Mouse (Mus musculus) layer of hippocampus, postnatal 25 days (tissue): Measurements from ENCODE around the gene Csrp2. TPM values are rescaled to one million over a fixed set of nuclear protein-coding genes. Genes with fewer than 3 reads are reported as not detected.

Experiments
- DNase-seq, 2 experiments: peaks; one replicate each; pipeline ENCODE4 v3.0.0; 2022; ENCODE audit warnings: mixed read lengths in 2 of 2, low spot score in 1 of 2; ENCODE audit errors: extremely low spot score in 1 of 2
- total RNA-seq, 2 experiments: library from RNA; stranded (reverse); gene quantifications; 2 replicates each; pipeline ENCODE4 v1.2.3; 2021

Gene Csrp2
- total RNA-seq, 2 experiments from 2014 or later = 27.3 to 29.7 TPM

DNA sequence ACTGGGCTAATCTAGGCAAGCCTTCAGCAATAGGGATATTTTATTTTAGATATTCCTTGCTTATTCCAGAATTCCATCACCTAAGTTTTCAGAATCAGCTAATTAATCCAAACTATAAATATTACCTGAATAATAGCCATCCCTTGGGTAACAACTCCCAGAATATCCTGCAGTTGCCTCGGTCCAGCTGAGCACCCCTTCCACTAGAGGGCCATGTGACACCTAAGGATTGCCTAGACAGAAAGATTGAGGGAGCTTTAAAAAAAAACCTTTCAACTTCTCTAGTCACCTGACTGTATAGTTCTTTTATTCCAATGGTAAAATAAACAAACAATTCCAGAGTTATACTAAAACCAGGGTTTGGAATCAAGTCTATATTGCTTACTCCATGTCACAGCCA lies 42.6 kb downstream of the Csrp2 start:
- DNase-seq = no peak

DNA sequence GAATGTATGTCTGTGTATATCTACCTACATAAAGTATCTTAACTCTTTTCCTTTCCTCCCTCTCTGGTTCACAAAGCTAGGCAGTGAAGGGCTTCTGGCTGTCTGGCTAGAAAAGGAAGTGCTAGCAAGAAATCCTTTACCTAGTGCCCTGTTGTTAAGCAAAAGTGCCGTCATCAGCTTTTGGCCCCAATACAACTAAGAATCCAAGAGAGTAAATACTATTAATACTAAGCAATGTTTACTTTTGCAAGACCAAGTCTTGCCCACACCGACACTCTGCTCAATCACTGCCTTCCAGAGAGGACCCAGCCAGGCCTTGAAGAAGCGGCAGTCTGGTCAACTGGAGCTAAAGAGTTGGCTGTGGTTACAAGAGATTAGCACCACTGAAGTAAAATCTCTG lies 51.5 kb downstream of the Csrp2 start:
- no peak for DNase-seq

DNA sequence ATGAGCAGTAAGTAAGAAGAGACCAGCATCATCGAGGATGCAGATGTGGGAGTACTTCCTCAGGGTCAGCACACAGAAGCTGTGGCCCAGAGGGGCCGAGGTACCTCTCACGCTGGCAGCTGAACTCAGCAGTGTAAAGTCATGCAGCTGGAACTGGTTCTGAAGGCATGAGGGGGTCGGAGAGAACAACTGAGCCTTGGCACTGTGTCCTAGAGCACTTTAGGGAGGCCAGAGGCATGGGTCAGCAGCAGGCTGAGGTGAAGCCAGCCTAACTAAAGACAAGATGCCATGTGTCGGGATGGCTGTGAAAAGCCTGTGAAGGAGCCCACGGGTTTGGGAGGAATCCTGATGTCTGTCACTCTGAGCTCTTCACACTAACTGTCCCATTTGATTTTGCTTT lies 51.9 kb downstream of the Csrp2 start:
- DNase-seq = no peak

DNA sequence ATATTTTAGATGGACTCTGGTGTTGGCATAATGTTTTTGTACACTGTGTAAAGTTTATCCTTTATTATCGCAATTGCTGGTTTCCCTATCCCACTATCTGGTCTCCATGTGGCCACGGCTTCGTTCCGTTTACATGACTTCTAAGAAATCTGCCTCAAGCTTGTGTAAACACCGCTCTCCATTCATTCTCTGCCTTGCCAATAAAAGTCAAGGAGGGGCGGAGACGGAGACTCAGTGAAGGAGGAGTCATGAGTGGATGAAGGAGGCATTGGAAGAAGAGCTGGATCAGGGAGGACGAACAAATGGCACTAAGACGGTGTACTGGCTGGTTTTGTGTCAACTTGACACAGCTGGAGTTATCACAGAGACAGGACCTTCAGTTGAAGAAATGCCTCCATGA lies 52.4 kb downstream of the Csrp2 start:
- DNase-seq = no peak

DNA sequence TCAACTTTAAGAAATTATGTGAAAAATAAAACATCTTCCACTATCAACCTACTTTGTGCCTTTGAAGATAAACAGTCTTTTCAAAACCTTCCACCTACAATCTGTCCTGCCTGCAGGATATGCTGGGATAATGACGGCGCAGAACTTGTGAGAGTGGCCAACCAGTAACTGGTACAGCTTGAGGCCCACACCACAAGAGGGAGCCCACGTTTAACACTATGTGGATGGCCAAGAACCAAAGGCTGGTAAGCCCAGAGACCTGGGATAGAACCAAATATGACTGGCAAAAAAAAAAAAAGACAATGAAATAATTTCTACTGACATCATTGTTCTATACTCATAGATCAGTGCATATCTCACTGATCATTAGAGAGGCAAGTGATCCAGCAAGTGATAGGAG lies 54.9 kb downstream of the Csrp2 start:
- DNase-seq = peak in 1 of 2 experiments; percentile 52

DNA sequence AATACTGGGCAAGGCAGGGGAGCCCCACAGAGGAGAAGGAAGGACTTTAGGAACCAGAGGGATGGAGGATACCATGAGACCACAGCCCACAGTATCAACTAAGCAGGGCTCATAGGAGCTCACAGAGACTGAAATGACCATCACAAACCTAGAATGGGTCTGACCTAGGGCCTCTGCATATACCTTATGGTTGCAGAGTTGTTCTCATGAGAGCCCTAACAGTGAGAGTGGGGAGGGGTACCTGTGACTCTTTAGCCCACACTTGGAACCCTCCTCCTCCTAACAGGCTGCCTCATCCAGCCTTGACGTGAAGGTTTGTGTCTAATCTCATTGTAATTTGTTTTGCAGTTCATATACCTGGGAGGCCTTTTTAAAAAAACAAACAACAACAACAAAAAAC lies 55.3 kb downstream of the Csrp2 start:
- DNase-seq = no peak

DNA sequence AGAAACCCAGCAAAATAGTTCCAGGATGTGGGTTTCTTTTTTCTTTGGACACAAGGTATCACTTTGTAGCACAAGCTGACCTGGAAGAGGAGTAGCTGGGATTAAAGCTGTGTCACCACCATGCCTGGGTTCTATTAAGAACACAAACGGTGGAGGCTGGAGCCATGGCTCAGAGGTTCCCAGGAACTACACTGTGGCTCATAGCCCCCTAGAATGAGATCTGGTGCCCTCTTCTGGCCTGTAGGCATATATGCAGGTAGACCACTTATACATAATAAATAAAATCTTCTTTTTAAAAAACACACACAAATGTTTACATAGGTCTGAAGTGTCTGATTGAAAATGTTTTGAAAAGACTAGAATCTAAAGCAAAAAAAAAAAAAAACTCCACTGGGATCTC lies 56.5 kb downstream of the Csrp2 start:
- peak in 1 of 2 experiments; percentile 41 for DNase-seq

DNA sequence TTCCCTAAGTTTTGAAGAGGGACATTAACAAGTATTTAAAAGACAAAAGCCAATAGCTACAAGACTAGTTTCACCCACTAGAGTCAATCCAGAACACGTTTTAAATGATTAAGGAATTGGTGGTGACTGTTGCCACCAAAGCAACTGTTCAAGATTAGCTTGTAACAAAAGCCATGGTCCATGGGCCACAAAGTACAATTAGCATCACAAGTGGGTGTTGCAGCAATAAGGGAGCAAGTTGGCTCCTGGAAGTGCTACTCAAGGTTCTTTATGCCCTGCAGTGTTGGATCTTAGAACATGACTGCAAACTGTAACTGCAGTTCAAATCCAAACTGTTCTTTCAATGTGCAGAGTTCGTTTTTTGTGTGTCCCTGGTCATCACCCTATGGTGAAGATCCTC lies 57.8 kb downstream of the Csrp2 start:
- DNase-seq = no peak

DNA sequence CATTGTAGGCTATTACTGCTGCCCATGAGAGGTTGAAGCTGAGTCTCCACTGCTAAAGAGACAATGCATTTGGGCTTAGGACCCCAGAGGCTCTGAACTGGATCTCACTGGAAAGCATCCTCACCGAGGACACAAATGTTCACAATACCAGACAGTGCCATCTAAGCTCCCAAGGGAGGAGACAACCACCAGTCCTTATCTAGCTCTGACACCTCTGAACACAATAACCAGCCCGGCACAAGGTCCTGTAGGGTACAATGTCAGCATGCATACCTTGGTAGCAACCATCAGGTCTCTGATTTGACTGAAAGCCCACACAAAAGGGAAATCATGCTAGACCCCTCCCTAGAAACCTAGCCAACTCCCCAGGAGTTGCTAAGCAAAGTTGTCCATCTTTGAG lies 59.8 kb downstream of the Csrp2 start:
- DNase-seq = no peak

DNA sequence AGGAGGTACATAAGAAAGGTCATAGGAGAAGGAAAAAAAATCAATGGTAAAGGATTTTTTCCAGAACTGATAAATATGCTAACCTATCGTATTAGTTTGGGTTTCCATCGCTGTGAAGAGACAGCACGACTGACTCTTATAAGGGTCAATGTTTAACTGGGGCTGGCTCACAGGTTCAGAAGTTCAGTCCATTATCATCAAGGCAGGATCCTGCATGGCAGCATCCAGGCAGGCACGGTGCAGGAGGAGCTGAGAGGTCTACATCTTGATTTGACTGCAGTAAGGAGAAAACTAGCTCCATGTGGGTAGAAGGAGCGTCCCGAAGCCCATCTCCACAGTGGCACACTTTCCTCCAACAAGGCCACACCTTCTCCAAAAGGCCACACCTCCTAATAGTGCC lies 60.9 kb downstream of the Csrp2 start:
- no peak for DNase-seq

DNA sequence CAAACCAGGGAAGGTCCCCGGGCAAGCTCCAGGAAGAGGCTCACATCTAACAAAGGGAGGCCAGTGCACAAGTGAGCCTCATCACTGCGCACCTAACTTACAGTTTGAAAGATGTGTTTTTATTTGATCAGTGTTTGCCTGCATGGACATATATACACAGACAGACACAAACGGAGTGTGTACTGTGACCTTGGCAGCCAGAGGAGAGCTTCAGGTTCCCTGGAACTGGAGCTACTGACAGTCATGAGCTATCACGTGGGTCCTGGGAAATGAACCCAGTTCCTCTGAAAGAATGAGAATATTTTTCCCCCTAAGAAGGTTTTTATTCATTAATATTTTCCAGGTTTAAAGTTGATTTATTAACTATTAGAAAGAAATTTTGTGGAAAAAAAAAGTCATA lies 63.2 kb downstream of the Csrp2 start:
- no peak for DNase-seq

DNA sequence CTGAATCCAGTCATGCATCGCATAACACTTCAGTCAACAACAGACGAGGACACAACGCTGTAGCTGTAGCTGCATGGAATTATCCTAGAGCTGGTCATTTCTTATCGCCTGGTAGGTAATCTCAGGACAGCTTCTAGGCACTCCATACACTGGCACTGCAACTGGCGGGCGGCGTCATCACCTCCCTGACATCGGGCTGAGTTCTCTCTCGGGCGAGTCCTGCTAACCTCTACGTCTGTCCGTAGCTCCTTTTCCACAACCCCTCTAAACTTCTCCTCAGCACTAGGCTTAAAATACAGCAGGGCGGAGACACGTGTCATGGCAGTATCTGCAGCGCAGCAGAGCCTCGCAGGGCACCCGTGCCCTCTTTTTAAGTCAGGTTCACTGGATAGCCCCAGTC lies 67.1 kb downstream of the Csrp2 start:
- DNase-seq = no peak

Other genes starting within 250 kb of the Csrp2 start
- gene E2f7, start 174.3 kb upstream of the Csrp2 start, total RNA-seq = under 1 TPM; 0.37 to 0.77 TPM
- 10 to 100 TPM; 84.0 to 96.2 TPM for gene Zdhhc17, start 90.4 kb downstream of the Csrp2 start, total RNA-seq
- 10 to 100 TPM; 58.9 to 59.9 TPM for gene Osbpl8, start 245.0 kb downstream of the Csrp2 start, total RNA-seq